In the genomic region with DNA sequence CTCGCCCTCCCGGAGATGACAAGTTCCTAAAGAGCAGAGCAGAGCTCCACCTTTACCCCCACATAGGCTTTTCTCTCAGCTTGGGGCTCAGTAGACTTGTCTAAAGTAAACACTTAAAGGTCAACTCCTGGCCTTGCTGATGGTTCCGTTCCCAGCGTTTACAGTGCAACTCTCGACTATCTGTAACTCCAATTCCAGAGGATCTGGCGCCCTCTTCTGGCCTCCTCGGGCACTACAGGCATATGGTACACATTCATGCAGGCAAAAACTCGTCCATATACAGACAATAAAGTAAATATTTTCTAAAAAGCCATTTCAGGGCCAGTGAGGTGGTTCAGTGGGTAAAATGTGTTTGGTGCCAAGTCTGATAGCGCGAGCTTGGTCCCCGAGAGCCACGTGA, we compare ENCODE assay signal across 8 mouse cellular contexts. TPM values are rescaled to one million over a fixed set of nuclear protein-coding genes. Genes with fewer than 3 reads are reported as not detected.
DNase-seq lines count a peak whose midpoint lies in the region; ATAC-seq and TF ChIP-seq lines count a peak whose summit lies in the region.
"Had no signal": no experiment of that assay in that cellular context is flagged by ENCODE, and none has a peak within 500 bp of the region (broad histone marks: within the 10 kb centered on the region; RNA-seq: fewer than 3 reads in every experiment).

No protein-coding gene starts in this region.

- no peak for TF ChIP-seq POLR2A in bone marrow, adult 2 months (IDR thresholded peaks at IDR 0.05; ENCODE audit: borderline replicate concordance, control insufficient read depth, low read depth, low read length)

- no peaks in the 10 kb centered on the region for H3K36me3 ChIP-seq in intestine, embryonic 14.5 days (ENCODE audit: control insufficient read depth, insufficient read depth, low read length)
- H3K36me3 ChIP-seq in intestine, embryonic 16.5 days (ENCODE audit: control insufficient read depth, insufficient read depth, low read length) = no peaks in the 10 kb centered on the region

- H3K4me2 ChIP-seq in intestine, embryonic 14.5 days (ENCODE audit: low read length) = no peak overlapping the region
- H3K4me2 ChIP-seq in intestine, embryonic 16.5 days (ENCODE audit: low read depth, low read length) = no peak overlapping the region

- TF ChIP-seq CTCF in bone marrow, adult 2 months (IDR thresholded peaks at IDR 0.05; ENCODE audit: control insufficient read depth, insufficient read depth, low read length) = peak; percentile 69

- no peaks in the 10 kb centered on the region for H3K27me3 ChIP-seq in intestine, embryonic 14.5 days (replicated peaks; ENCODE audit: control insufficient read depth, insufficient read depth, low read length)
- no peaks in the 10 kb centered on the region for H3K27me3 ChIP-seq in intestine, embryonic 16.5 days (replicated peaks; ENCODE audit: control insufficient read depth, insufficient read depth, low read length)

- H3K4me3 ChIP-seq in intestine, embryonic 14.5 days (ENCODE audit: low read depth, low read length) = no peak overlapping the region
- no peak overlapping the region for H3K4me3 ChIP-seq in intestine, embryonic 16.5 days (ENCODE audit: low read length)
- H3K4me3 ChIP-seq in bone marrow, adult 2 months (replicated peaks; ENCODE audit: control insufficient read depth, low read depth, low read length) = no peak overlapping the region

- no peak overlapping the region for H3K9ac ChIP-seq in intestine, embryonic 14.5 days (ENCODE audit: low read length)
- H3K9ac ChIP-seq in intestine, embryonic 16.5 days (ENCODE audit: low read depth, low read length) = no peak overlapping the region

- no peak for ATAC-seq in intestine, embryonic 14.5 days (replicated peaks; ENCODE audit: low FRiP score, low TSS enrichment, low read depth)
- no peak for ATAC-seq in intestine, embryonic 16.5 days

- peaks cover 27% of the 10 kb centered on the region for H3K4me1 ChIP-seq in intestine, embryonic 14.5 days (replicated peaks; ENCODE audit: control insufficient read depth, insufficient read depth, low read length)
- H3K4me1 ChIP-seq in intestine, embryonic 16.5 days (ENCODE audit: control insufficient read depth, insufficient read depth, low read length) = peaks cover 16% of the 10 kb centered on the region
- no peaks in the 10 kb centered on the region; the same call in 1 of the 2 replicates for H3K4me1 ChIP-seq in bone marrow, adult 2 months (ENCODE audit: control insufficient read depth, insufficient read depth, low read length)

- 0 out of 2 replicates have a peak, but pooled peaks cover 3% of the 10 kb centered on the region for H3K9me3 ChIP-seq in intestine, embryonic 14.5 days (ENCODE audit: control insufficient read depth, low read length)
- H3K9me3 ChIP-seq in intestine, embryonic 16.5 days (ENCODE audit: control insufficient read depth, low read length) = no peaks in the 10 kb centered on the region

- WGBS in intestine, embryonic 14.5 days = 72% methylated on average over 12 of the region's 12 CpGs
- 70% methylated on average over 12 of the region's 12 CpGs for WGBS in intestine, embryonic 16.5 days
- WGBS in bone marrow, adult 2 months = 74% methylated on average over 12 of the region's 12 CpGs

- no peak overlapping the region for H3K27ac ChIP-seq in intestine, embryonic 14.5 days (ENCODE audit: low read depth)
- no peak overlapping the region for H3K27ac ChIP-seq in intestine, embryonic 16.5 days (ENCODE audit: low read length)
- no peak overlapping the region for H3K27ac ChIP-seq in bone marrow, adult 2 months (ENCODE audit: control insufficient read depth, insufficient read depth, low read depth, low read length, poor library complexity)

- DNase-seq in intestine, embryonic 14.5 days (ENCODE audit: low spot score) = peak; percentile 73
- DNase-seq in spleen, adult 12 weeks (ENCODE audit: low spot score) = peak; percentile 45
- DNase-seq in spleen, adult 18-20 months = no peak
- peak; percentile 40 to 56 for DNase-seq in thymus, postnatal 36 days
- DNase-seq in urinary bladder, postnatal 4 days (ENCODE audit: low spot score in 2 of 2) = no peak
- DNase-seq: layer of hippocampus, postnatal 36 days had no signal

RNA-seq across cellular contexts. Expression of gene Tmem44, which starts 35.2 kb away (rescaled TPM):
- 15.0 and 15.6 TPM in 2 replicates for polyA plus RNA-seq in intestine, embryonic 14.5 days (2014; fragmentation: Nextera tagmentation; extraction: Ambion mirVana)
- 7.2 and 8.4 TPM in 2 replicates for polyA plus RNA-seq in intestine, embryonic 16.5 days (2015; fragmentation: Nextera tagmentation; extraction: Ambion mirVana)
- 4.3 and 7.6 TPM in 2 replicates for polyA plus RNA-seq in bone marrow, adult 2 months (2011; ENCODE audit: insufficient read depth, insufficient read length, low replicate concordance, missing spikeins)

Comparison
In these comparisons a context has a peak if more than half of its experiments do, and no peak if none do; other contexts are left out.
1. DNase-seq: peak in intestine, embryonic 14.5 days (single experiment), spleen, adult 12 weeks (single experiment) and thymus, postnatal 36 days (2 of 2); none in spleen, adult 18-20 months (0 of 2) and urinary bladder, postnatal 4 days (0 of 2).